Mouse (Mus musculus): Measurements from ENCODE around the gene 2300003K06Rik. TPM values are rescaled to one million over a fixed set of nuclear protein-coding genes. Genes with fewer than 3 reads are reported as not detected.
"Not testable (repeated sequence)": the region's sequence is repeated elsewhere in the genome, so short reads cannot be mapped to it uniquely, and the experiment has no call there.

The 2300003K06Rik gene
- not detected in 2 replicates for polyA plus RNA-seq (2016; fragmentation: Nextera tagmentation; extraction: Ambion mirVana)

DNA sequence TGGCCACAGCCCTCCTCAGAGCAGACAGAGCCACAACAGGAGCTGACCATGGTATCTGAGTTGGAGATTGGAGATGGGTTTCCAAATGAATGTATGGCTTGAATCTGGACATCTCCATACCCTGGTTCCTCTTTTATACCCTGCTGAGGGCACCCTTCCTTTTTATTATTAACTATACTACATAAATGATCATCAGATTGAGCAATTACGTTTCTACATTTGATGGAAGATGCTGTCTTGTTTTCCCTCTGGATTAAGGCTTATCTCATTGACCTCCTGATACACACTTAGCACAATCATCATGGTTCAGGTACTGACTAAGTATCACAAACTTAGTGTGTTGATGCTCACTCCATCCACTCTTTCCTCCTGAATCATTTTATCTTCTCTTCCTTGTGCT is at the start of gene 2300003K06Rik:
TSS of gene 2300003K06Rik (minus strand) at position 101 of the 400 bp plus-strand sequence.
- no peaks in the 10 kb centered on the region for H3K27me3 ChIP-seq (replicated peaks)
- H3K4me3 ChIP-seq, result no peak within 1 kb of the TSS
- no peak within 1 kb of the TSS for H3K4me2 ChIP-seq
- WGBS, result 74% methylated on average over 1 of the region's 1 CpGs
- ATAC-seq (ENCODE audit: insufficient number of reproducible peaks, low FRiP score), result no peak
- H3K4me1 ChIP-seq (replicated peaks), result no peaks in the 10 kb centered on the region
- no peak within 1 kb of the TSS for H3K27ac ChIP-seq (ENCODE audit: poor library complexity, severe bottlenecking)
- H3K9me3 ChIP-seq (replicated peaks), result 0 out of 2 replicates have a peak, but pooled peaks cover 4% of the 10 kb centered on the region
- no peaks in the 10 kb centered on the region for H3K36me3 ChIP-seq
- H3K9ac ChIP-seq, result no peak within 1 kb of the TSS

GRCm38 (mm10) chr11:99878887-99879286 is 41.0 kb upstream of the 2300003K06Rik start, which contains the start of gene Gm11567:
Gene Gm11567, plus strand, starts transcription at chr11:99879187.
- WGBS, result 43% methylated on average over 1 of the region's 1 CpGs
- H3K4me3 ChIP-seq; H3K9me3 ChIP-seq (replicated peaks); H3K36me3 ChIP-seq; H3K27me3 ChIP-seq (replicated peaks); H3K4me1 ChIP-seq (replicated peaks); H3K4me2 ChIP-seq; H3K27ac ChIP-seq (ENCODE audit: poor library complexity, severe bottlenecking); H3K9ac ChIP-seq; ATAC-seq (ENCODE audit: insufficient number of reproducible peaks, low FRiP score): not testable (repeated sequence)

DNA sequence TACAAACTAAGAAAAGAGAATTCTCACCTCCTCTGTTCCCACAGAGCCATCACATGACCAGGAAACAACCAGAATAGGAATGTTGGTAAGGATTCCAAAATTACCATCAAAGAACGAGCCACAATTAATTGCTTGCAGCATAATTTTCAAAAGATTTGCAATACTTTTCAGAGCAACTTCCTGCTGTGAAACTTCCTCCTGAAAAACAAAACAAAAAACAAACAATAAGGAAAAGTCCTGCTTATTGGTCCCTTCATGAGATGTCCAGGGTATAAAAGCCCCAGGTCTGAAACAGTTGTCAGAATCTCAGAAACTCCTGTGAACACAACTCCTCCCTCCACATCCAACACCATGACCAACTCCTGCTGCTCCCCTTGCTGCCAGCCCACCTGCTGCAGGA is 35.2 kb upstream of the 2300003K06Rik start, which contains the start of gene Krtap9-1:
TSS of gene Krtap9-1 (plus strand) at position 301 of the 400 bp plus-strand sequence.
- H3K27ac ChIP-seq (ENCODE audit: poor library complexity, severe bottlenecking); H3K4me1 ChIP-seq (replicated peaks); H3K9ac ChIP-seq; H3K27me3 ChIP-seq (replicated peaks); ATAC-seq (ENCODE audit: insufficient number of reproducible peaks, low FRiP score); H3K36me3 ChIP-seq; H3K9me3 ChIP-seq (replicated peaks); H3K4me2 ChIP-seq; H3K4me3 ChIP-seq: not testable (repeated sequence)
- WGBS, result 79% methylated on average over 1 of the region's 1 CpGs

- WGBS, result 48% methylated on average over 1 of the region's 1 CpGs
- not testable (repeated sequence) for H3K36me3 ChIP-seq; H3K4me3 ChIP-seq; H3K4me1 ChIP-seq (replicated peaks); H3K27ac ChIP-seq (ENCODE audit: poor library complexity, severe bottlenecking); H3K27me3 ChIP-seq (replicated peaks); H3K9me3 ChIP-seq (replicated peaks); H3K4me2 ChIP-seq; H3K9ac ChIP-seq; ATAC-seq (ENCODE audit: insufficient number of reproducible peaks, low FRiP score)
These were observed 26.3 kb upstream of the 2300003K06Rik start, which contains the start of gene Gm11559 for GRCm38 (mm10) chr11:99864176-99864575. Gene Gm11559, plus strand, starts transcription at chr11:99864476.

DNA sequence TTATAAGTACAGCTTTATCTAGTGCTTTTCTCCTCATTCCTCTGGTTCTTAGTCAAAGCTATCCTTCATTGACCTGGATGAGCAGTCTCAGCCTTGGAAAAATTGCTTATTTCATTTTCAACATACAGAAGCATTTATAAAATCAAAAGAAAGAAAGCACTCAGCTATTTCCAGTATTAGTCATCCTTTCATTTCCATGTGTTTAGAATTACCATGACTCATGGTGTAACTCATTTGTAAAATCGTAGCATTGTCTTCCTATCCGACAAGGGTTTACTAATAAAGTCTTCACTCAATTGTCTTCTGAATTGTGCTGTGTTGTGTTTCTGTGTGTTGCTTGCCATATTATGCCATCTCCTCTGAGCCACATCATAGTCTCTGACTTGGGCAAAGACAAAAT is 20.9 kb upstream of the 2300003K06Rik start:
- no peak overlapping the region for H3K27ac ChIP-seq (ENCODE audit: poor library complexity, severe bottlenecking)
- no peak for ATAC-seq (ENCODE audit: insufficient number of reproducible peaks, low FRiP score)
- H3K4me1 ChIP-seq (replicated peaks), result no peaks in the 10 kb centered on the region
- no peak overlapping the region for H3K4me3 ChIP-seq
- no peaks in the 10 kb centered on the region for H3K36me3 ChIP-seq
- no peak overlapping the region for H3K4me2 ChIP-seq
- no peak overlapping the region for H3K9ac ChIP-seq
- H3K27me3 ChIP-seq (replicated peaks), result no peaks in the 10 kb centered on the region
- 79% methylated on average over 2 of the region's 2 CpGs for WGBS
- H3K9me3 ChIP-seq (replicated peaks), result no peaks in the 10 kb centered on the region

- H3K4me3 ChIP-seq, result no peak within 1 kb of the TSS
- WGBS, result 72% methylated on average over 2 of the region's 2 CpGs
- no peak within 1 kb of the TSS for H3K27ac ChIP-seq (ENCODE audit: poor library complexity, severe bottlenecking)
- H3K4me2 ChIP-seq, result no peak within 1 kb of the TSS
- no peak for ATAC-seq (ENCODE audit: insufficient number of reproducible peaks, low FRiP score)
- H3K9ac ChIP-seq, result no peak within 1 kb of the TSS
- no peaks in the 10 kb centered on the region for H3K9me3 ChIP-seq (replicated peaks)
- no peaks in the 10 kb centered on the region for H3K4me1 ChIP-seq (replicated peaks)
- no peaks in the 10 kb centered on the region for H3K27me3 ChIP-seq (replicated peaks)
- no peaks in the 10 kb centered on the region for H3K36me3 ChIP-seq
These were observed 19.8 kb upstream of the 2300003K06Rik start, which contains the start of gene Gm11568 for GRCm38 (mm10) chr11:99857617-99858016. Gene Gm11568, plus strand, starts transcription at chr11:99857917.

DNA sequence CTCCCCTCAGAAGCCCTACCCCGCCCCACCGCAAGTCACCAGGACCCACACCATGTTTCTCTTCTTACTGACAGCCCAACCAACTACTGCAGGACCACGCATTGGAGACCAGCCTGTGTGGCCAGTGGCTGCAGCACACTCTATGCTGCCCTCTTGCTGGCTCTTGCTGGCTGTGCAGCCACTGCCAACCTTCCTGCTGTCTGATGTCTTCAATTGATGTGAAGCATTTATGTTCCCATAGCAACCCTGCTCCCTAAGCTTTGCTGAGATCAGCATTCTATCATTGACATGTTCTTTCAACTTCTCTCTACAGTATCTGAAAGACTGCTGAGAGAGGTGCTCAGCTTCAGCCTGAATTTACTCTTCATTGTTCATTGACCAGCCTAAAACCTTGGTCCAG is 16.3 kb upstream of the 2300003K06Rik start:
- Histone ChIP-seq H3K27ac (ENCODE audit: poor library complexity, severe bottlenecking) (no peak overlapping the region), H3K36me3 (no peaks in the 10 kb centered on the region), H3K9ac (no peak overlapping the region), H3K4me1 (replicated peaks) (no peaks in the 10 kb centered on the region), H3K4me3 (no peak overlapping the region), H3K4me2 (no peak overlapping the region), H3K27me3 (replicated peaks) (no peaks in the 10 kb centered on the region), H3K9me3 (replicated peaks) (no peaks in the 10 kb centered on the region)
- no peak for ATAC-seq (ENCODE audit: insufficient number of reproducible peaks, low FRiP score)
- 50% methylated on average over 3 of the region's 3 CpGs for WGBS

GRCm38 (mm10) chr11:99851508-99851907 is 13.6 kb upstream of the 2300003K06Rik start, which contains the start of gene Krtap4-16:
Gene Krtap4-16, minus strand, starts transcription at chr11:99851608.
- no peaks in the 10 kb centered on the region for H3K27me3 ChIP-seq (replicated peaks)
- H3K9me3 ChIP-seq (replicated peaks), result no peaks in the 10 kb centered on the region
- no peaks in the 10 kb centered on the region for H3K36me3 ChIP-seq
- H3K4me1 ChIP-seq (replicated peaks), result no peaks in the 10 kb centered on the region
- no peak within 1 kb of the TSS for H3K4me3 ChIP-seq
- no peak within 1 kb of the TSS for H3K9ac ChIP-seq
- H3K4me2 ChIP-seq, result no peak within 1 kb of the TSS
- ATAC-seq (ENCODE audit: insufficient number of reproducible peaks, low FRiP score), result no peak
- no peak within 1 kb of the TSS for H3K27ac ChIP-seq (ENCODE audit: poor library complexity, severe bottlenecking)

DNA sequence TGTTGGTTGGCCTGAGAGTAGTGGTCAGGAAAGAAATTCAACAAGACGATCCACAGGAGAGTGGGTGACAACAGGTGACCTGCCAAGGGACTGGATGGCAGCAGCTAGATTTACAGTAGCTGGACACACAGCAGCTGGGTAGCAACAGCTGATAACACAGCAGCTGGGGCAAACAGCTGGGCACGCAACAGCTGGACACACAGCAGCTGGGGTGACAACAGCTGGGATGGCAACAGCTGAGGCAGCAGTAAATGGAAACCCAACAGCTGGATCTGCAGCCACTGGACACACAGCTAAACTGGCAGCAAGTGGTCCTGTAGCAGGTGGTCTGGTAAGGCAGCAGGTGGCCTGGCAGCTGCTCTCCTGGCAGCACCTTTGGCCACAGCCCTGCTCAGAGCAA is 8.9 kb upstream of the 2300003K06Rik start:
- Histone ChIP-seq H3K27ac (ENCODE audit: poor library complexity, severe bottlenecking) (no peak overlapping the region), H3K9ac (no peak overlapping the region), H3K4me1 (replicated peaks) (no peaks in the 10 kb centered on the region), H3K36me3 (no peaks in the 10 kb centered on the region), H3K4me3 (no peak overlapping the region), H3K9me3 (replicated peaks) (no peaks in the 10 kb centered on the region), H3K4me2 (no peak overlapping the region), H3K27me3 (replicated peaks) (no peaks in the 10 kb centered on the region)
- 72% methylated on average over 2 of the region's 2 CpGs for WGBS
- ATAC-seq (ENCODE audit: insufficient number of reproducible peaks, low FRiP score), result no peak

- Histone ChIP-seq H3K27me3 (replicated peaks) (no peaks in the 10 kb centered on the region), H3K4me2 (no peak overlapping the region), H3K27ac (ENCODE audit: poor library complexity, severe bottlenecking) (no peak overlapping the region), H3K9me3 (replicated peaks) (0 out of 2 replicates have a peak, but pooled peaks cover 4% of the 10 kb centered on the region), H3K9ac (no peak overlapping the region), H3K4me3 (no peak overlapping the region), H3K36me3 (no peaks in the 10 kb centered on the region), H3K4me1 (replicated peaks) (no peaks in the 10 kb centered on the region)
- WGBS, result 67% methylated on average over 1 of the region's 1 CpGs
- ATAC-seq (ENCODE audit: insufficient number of reproducible peaks, low FRiP score), result no peak
These were observed 4.3 kb upstream of the 2300003K06Rik start for GRCm38 (mm10) chr11:99842185-99842584.

DNA sequence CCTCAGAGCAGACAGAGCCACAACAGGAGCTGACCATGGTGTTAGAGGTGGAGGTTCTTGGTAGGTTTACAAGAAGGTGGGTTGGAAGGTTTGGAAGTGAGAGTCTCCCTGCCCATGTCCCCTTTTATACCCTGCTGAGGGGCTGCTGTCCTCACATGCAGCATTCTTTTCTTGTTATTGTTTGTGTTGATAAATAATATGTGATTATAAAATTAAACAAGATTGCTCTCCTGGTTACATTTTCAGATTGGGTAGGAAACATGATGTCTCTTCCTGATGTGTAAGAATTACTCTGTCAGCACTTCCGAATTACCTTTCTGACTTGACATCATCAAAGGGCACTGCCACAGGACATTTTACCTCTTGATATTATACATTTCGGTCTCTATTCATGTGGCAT is 22.3 kb downstream of the 2300003K06Rik start, which contains the start of gene Gm11564:
TSS of gene Gm11564 (minus strand) at position 101 of the 400 bp plus-strand sequence.
- not testable (repeated sequence) for ATAC-seq (ENCODE audit: insufficient number of reproducible peaks, low FRiP score); H3K36me3 ChIP-seq; H3K4me1 ChIP-seq (replicated peaks); H3K4me2 ChIP-seq; H3K27me3 ChIP-seq (replicated peaks); H3K27ac ChIP-seq (ENCODE audit: poor library complexity, severe bottlenecking); H3K9ac ChIP-seq; H3K9me3 ChIP-seq (replicated peaks); H3K4me3 ChIP-seq
- 77% methylated on average over 2 of the region's 2 CpGs for WGBS

GRCm38 (mm10) chr11:99809792-99810191 is 28.1 kb downstream of the 2300003K06Rik start, which contains the start of gene Krtap4-13:
Gene Krtap4-13, minus strand, starts transcription at chr11:99809892.
- H3K36me3 ChIP-seq; H3K4me3 ChIP-seq; ATAC-seq (ENCODE audit: insufficient number of reproducible peaks, low FRiP score); H3K27ac ChIP-seq (ENCODE audit: poor library complexity, severe bottlenecking); H3K4me2 ChIP-seq; H3K9ac ChIP-seq; H3K4me1 ChIP-seq (replicated peaks); H3K27me3 ChIP-seq (replicated peaks); H3K9me3 ChIP-seq (replicated peaks): not testable (repeated sequence)

Measured in heart, embryonic 12.5 days (tissue).